Mouse (Mus musculus) embryonic facial prominence, embryonic 13.5 days (tissue): ENCODE measurements around the gene Ccdc87. TPM values are rescaled to one million over a fixed set of nuclear protein-coding genes. Genes with fewer than 3 reads are reported as not detected.
"Not testable (repeated sequence)": the region's sequence is repeated elsewhere in the genome, so short reads cannot be mapped to it uniquely, and the experiment has no call there.

Experiments
- ATAC-seq: fragments of 200-750 bp; cut with Nextera tagmentation; 2 replicates; pipeline ENCODE4 v1.8.0; 2017; ENCODE audit warnings: low read depth; ENCODE audit not compliant: insufficient number of reproducible peaks, insufficient read depth, low FRiP score, low TSS enrichment
- H3K27ac ChIP-seq: fragments of 300-500 bp; sonication (generic); 2 replicates; pipeline ENCODE4 v1.5.1; 2015; ENCODE audit warnings: moderate library complexity, mild to moderate bottlenecking, inconsistent platforms
- H3K27me3 ChIP-seq: fragments of 300-500 bp; sonication (generic); 2 replicates; pipeline ENCODE4 v1.6.1; 2015; ENCODE audit warnings: mild to moderate bottlenecking, inconsistent platforms
- H3K36me3 ChIP-seq: fragments of 300-500 bp; sonication (generic); 2 replicates; pipeline ENCODE4 v1.6.1; 2015; ENCODE audit warnings: mild to moderate bottlenecking, inconsistent platforms
- H3K4me1 ChIP-seq: fragments of 300-500 bp; sonication (generic); 2 replicates; pipeline ENCODE4 v1.6.1; 2015; ENCODE audit warnings: inconsistent platforms
- H3K4me2 ChIP-seq: fragments of 300-500 bp; sonication (generic); 2 replicates; pipeline ENCODE4 v1.6.1; 2015; ENCODE audit warnings: moderate library complexity, mild to moderate bottlenecking, inconsistent platforms
- H3K4me3 ChIP-seq: fragments of 300-500 bp; sonication (generic); 2 replicates; pipeline ENCODE4 v1.5.1; 2015; ENCODE audit warnings: mild to moderate bottlenecking, inconsistent platforms
- H3K9ac ChIP-seq: fragments of 300-500 bp; sonication (generic); 2 replicates; pipeline ENCODE4 v1.6.1; 2015; ENCODE audit warnings: mild to moderate bottlenecking, inconsistent platforms
- H3K9me3 ChIP-seq: fragments of 300-500 bp; sonication (generic); 2 replicates; pipeline ENCODE4 v1.6.1; 2016; ENCODE audit warnings: inconsistent platforms
- WGBS: fragments of 180-500 bp; shearing (Covaris S2); methylation state at CpG from one replicate; pipeline ENCODE4 v1.1.7; 2015; ENCODE audit warnings: mixed read lengths; 5-methylcytosine and 5-hydroxymethylcytosine counted together
- polyA plus RNA-seq: library from polyadenylated mRNA; unstranded; fragments of >200 nt; fragmentation: Nextera tagmentation; extraction: Ambion mirVana; gene quantifications from 2 replicates; pipeline ENCODE4 v1.2.1, GENCODE M21; 2015

The Ccdc87 gene
- polyA plus RNA-seq, 1 experiment from 2014 or later: 0.06 TPM

GRCm38 (mm10) chr19:4811909-4812242 lies 27.3 kb upstream of the Ccdc87 start:
- no peaks in the 10 kb centered on the region; the same call in 1 of the 2 replicates for H3K9me3 ChIP-seq
- WGBS: 5% methylated on average over 12 of the region's 12 CpGs
- H3K36me3 ChIP-seq: 0 out of 2 replicates have a peak, but pooled peaks cover 4% of the 10 kb centered on the region
- H3K27me3 ChIP-seq: no peaks in the 10 kb centered on the region
- H3K4me2 ChIP-seq: peak overlapping the region; percentile 56
- peak overlapping the region; percentile 84 for H3K4me3 ChIP-seq
- ATAC-seq: peak; percentile 38
- peak overlapping the region; percentile 96 for H3K27ac ChIP-seq
- H3K9ac ChIP-seq: peak overlapping the region; percentile 91
- H3K4me1 ChIP-seq: peaks cover 26% of the 10 kb centered on the region

DNA sequence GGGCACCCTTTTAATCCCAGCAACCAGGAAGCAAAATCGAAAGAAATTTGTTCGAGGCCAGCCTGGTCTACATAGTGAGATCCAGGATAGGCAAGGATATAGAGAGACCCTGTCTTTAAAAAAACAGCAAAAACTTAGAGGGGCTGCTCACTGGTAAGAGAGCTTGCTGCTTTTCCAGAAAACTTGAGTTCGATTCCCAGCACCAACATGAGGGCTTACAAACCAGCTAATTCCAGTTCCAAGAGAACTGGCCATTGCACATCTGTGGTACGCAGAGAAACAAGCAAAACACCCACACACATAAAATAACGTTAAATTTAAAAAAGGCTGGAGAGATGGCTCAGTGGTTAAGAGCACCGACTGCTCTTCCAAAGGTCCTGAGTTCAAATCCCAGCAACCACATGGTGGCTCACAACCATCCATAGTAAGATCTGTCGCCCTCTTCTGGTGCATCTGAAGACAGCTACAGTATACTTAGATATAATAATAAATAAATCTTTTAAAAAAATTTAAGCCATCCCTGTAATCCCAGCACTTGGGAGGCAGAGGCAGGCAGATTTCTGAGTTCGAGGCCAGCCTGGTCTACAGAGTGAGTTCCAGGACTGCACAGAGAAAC lies 26.7 kb upstream of the Ccdc87 start:
- Histone ChIP-seq H3K27ac (peak overlapping the region; percentile 96), H3K9ac (peak overlapping the region; percentile 91), H3K4me1 (peaks cover 26% of the 10 kb centered on the region), H3K4me2 (peak overlapping the region; percentile 56), H3K4me3 (peak overlapping the region; percentile 84)
- 76% methylated on average over 8 of the region's 8 CpGs for whole genome bisulfite sequencing
- H3K9me3 ChIP-seq, H3K27me3 ChIP-seq, ATAC-seq, H3K36me3 ChIP-seq: not testable (repeated sequence)

GRCm38 (mm10) chr19:4813015-4813414 lies 26.2 kb upstream of the Ccdc87 start:
- no peaks in the 10 kb centered on the region for H3K27me3 ChIP-seq
- ATAC-seq: no peak
- no peak overlapping the region for H3K27ac ChIP-seq
- WGBS: 80% methylated on average over 6 of the region's 6 CpGs
- H3K4me1 ChIP-seq: peaks cover 20% of the 10 kb centered on the region
- H3K4me2 ChIP-seq: no peak overlapping the region
- no peaks in the 10 kb centered on the region for H3K36me3 ChIP-seq
- no peaks in the 10 kb centered on the region; the same call in 1 of the 2 replicates for H3K9me3 ChIP-seq
- no peak overlapping the region for H3K9ac ChIP-seq
- H3K4me3 ChIP-seq: no peak overlapping the region

- 0 out of 2 replicates have a peak, but pooled peaks cover 2% of the 10 kb centered on the region for H3K4me1 ChIP-seq
- whole genome bisulfite sequencing: 63% methylated on average over 1 of the region's 1 CpGs
These were observed 21.9 kb upstream of the Ccdc87 start for GRCm38 (mm10) chr19:4817182-4817835.

DNA sequence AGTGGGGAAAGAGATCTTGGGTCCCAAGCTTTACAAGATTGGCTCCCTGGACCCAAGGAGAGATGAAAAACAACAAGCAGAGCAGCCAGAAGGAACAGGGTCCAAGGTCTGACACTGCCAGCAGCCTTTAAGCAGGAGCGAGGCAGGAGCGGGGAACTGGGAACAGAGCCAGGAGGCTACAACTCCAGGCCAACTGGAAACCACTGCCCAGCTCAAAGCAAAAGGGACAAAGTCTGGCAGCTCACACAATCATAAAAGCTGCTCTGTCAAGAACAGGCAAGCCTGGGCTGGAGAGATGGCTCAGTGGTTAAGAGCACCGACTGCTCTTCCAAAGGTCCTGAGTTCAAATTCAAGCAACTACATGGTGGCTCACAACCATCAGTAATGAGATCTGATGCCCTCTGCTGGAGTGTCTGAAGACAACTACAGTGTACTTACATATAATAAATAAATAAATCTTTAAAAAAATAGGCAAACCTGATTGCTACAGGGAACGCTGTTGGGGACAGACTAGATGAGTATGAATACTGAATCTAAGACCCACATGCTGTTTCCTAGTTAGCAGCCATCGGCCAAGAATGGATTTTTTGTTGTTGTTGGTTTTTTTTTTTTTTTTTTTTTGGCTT lies 18.4 kb upstream of the Ccdc87 start:
- H3K36me3 ChIP-seq: peaks cover 19% of the 10 kb centered on the region
- 84% methylated on average over 5 of the region's 5 CpGs for WGBS
- H3K27me3 ChIP-seq: no peaks in the 10 kb centered on the region
- no peaks in the 10 kb centered on the region for H3K4me1 ChIP-seq
- H3K4me2 ChIP-seq: no peak overlapping the region
- H3K9ac ChIP-seq: no peak overlapping the region
- H3K27ac ChIP-seq: no peak overlapping the region
- H3K9me3 ChIP-seq: no peaks in the 10 kb centered on the region; the same call in 1 of the 2 replicates
- no peak for ATAC-seq
- H3K4me3 ChIP-seq: no peak overlapping the region

More at GRCm38 (mm10) chr19:4817182-4817835, 21.9 kb upstream of the Ccdc87 start:
- Histone ChIP-seq H3K4me2 (no peak overlapping the region), H3K27ac (no peak overlapping the region), H3K27me3 (no peaks in the 10 kb centered on the region), H3K9me3 (no peaks in the 10 kb centered on the region; the same call in 1 of the 2 replicates), H3K4me3 (no peak overlapping the region), H3K9ac (no peak overlapping the region), H3K36me3 (no peaks in the 10 kb centered on the region)
- ATAC-seq: no peak

DNA sequence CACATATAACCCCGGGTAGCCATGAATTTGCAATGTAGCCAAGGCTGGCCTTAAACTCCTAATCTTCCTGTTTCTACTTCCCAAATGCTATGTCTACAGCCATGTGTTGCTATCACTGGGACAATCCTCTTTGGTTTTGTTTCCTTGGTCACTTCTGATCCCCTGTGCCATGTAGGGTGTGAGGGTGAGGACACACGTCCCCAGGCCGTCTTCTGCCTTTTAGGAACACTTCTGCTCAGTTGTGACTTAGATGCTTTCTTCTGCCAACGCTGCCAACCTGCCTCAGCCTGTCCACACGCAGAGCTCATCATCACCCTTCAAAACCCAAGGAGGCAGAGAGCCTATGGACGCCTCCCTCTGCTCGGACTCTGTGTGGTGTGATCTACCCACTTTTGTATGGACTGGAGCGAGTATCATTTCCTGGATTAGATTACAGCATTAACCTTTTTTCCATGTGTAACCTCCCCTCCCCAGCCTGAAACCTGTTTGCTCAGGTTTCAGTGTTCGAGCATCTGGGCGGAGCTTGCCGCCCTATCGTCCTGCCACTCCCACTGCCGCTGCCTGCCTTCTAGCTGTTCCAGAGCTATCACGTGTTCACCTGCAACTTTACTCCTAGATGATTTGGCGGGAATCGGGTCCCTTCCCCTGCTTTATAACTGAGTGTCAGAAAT lies 10.6 kb upstream of the Ccdc87 start:
- H3K4me3 ChIP-seq: no peak overlapping the region
- 0 out of 2 replicates have a peak, but pooled peaks cover 5% of the 10 kb centered on the region for H3K4me1 ChIP-seq
- H3K4me2 ChIP-seq: no peak overlapping the region; the same call in 1 of the 2 replicates
- no peaks in the 10 kb centered on the region for H3K27me3 ChIP-seq
- H3K27ac ChIP-seq: no peak overlapping the region; the same call in 1 of the 2 replicates
- 52% methylated on average over 16 of the region's 16 CpGs for WGBS
- H3K9me3 ChIP-seq: no peaks in the 10 kb centered on the region
- H3K9ac ChIP-seq: no peak overlapping the region
- ATAC-seq: no peak
- H3K36me3 ChIP-seq: peaks cover 63% of the 10 kb centered on the region

- Histone ChIP-seq H3K9ac (no peak overlapping the region), H3K27me3 (no peaks in the 10 kb centered on the region), H3K4me1 (0 out of 2 replicates have a peak, but pooled peaks cover 5% of the 10 kb centered on the region), H3K27ac (no peak overlapping the region), H3K4me3 (no peak overlapping the region), H3K36me3 (peaks cover 61% of the 10 kb centered on the region), H3K4me2 (no peak overlapping the region), H3K9me3 (no peaks in the 10 kb centered on the region)
- no peak for ATAC-seq
- WGBS: 53% methylated on average over 7 of the region's 7 CpGs
These were observed 10.0 kb upstream of the Ccdc87 start for GRCm38 (mm10) chr19:4829156-4829555.

DNA sequence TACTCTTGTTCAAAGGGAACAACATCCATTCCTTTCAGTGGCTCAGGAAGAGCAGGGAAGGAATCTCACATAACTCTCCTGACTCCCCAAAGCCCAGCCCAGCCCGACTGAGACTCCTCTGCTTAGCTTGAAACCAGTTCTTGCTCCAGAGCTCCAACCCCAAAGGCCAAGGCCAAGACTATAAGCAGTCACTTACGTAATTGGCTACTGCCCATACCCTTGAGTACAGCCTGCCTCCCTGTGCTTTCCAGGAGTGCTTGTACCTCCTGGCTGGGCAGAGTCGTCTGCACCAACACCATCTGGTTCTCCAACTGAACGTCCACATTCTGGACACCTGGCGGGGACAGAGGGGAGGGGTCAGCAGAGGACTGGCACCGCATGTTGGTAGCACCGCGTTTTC lies 5.2 kb upstream of the Ccdc87 start:
- Histone ChIP-seq H3K27me3 (no peaks in the 10 kb centered on the region), H3K4me3 (no peak overlapping the region), H3K9me3 (no peaks in the 10 kb centered on the region), H3K9ac (no peak overlapping the region), H3K36me3 (peaks cover 35% of the 10 kb centered on the region), H3K4me1 (peaks cover 15% of the 10 kb centered on the region), H3K4me2 (no peak overlapping the region), H3K27ac (no peak overlapping the region)
- no peak for ATAC-seq
- whole genome bisulfite sequencing: 87% methylated on average over 8 of the region's 8 CpGs

- Histone ChIP-seq H3K36me3 (peaks cover 19% of the 10 kb centered on the region), H3K9ac (no peak overlapping the region), H3K4me1 (peaks cover 17% of the 10 kb centered on the region), H3K4me2 (no peak overlapping the region), H3K4me3 (no peak overlapping the region), H3K27me3 (peaks cover 18% of the 10 kb centered on the region), H3K27ac (no peak overlapping the region), H3K9me3 (no peaks in the 10 kb centered on the region)
- WGBS: 71% methylated on average over 2 of the region's 2 CpGs
- no peak for ATAC-seq
These were observed 3.1 kb upstream of the Ccdc87 start for GRCm38 (mm10) chr19:4836096-4836495.

DNA sequence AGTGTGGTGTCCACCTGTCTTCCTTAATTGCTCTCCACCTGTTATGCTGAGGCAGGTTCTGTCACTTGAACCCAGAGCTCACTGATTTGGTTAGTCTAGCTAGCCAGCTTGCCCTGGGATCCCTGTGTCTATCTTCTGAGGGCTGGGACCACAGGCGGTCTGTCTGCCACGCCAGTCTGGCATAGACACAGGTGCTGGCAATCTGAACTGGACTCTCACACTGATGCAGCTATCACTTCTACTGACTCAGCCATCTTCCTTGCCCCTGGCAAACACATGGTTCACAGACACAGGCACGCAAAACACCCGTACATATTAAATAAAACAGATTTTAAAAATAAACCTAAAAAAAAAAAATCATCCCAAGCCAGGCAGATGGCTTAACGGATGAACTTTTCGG lies 2.1 kb upstream of the Ccdc87 start:
- Histone ChIP-seq H3K27ac (no peak overlapping the region), H3K36me3 (peaks cover 14% of the 10 kb centered on the region), H3K4me3 (no peak overlapping the region), H3K9ac (no peak overlapping the region), H3K27me3 (peaks cover 27% of the 10 kb centered on the region), H3K9me3 (no peaks in the 10 kb centered on the region), H3K4me1 (peaks cover 17% of the 10 kb centered on the region), H3K4me2 (no peak overlapping the region)
- ATAC-seq: no peak
- WGBS: 90% methylated on average over 6 of the region's 6 CpGs

DNA sequence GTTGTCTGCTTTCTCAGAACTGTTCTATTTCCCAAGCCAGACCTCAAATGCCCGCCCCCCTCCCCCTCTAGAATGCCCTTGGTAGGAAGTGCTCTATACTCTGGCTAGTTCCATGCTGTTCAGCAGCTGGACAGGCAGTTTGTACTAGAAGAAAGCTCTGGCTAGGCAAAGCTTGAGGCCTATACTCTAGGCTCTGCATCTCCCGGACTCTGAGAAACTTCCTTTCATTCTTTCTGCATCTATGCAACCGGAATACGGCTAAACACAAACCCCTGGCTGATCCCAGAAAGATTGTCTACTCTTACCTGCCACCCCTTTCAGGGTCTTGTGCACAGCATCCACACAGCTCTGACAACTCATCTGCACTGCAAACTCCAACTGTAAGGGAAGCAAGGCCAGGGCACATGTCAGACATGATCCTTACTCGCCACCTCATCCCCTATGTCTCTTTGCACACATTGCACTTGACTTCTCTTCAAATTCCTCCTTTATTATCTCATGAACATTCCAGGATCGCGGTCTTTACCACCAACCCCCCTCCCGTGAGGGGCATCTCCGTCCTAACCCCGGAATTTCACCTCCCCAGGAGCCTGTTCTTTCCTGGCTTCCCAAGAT lies 533 bp upstream of the Ccdc87 start:
- Histone ChIP-seq H3K9ac (peak overlapping the region; percentile 87), H3K4me3 (peak overlapping the region; percentile 68), H3K4me2 (peak overlapping the region; percentile 94), H3K4me1 (peaks cover 17% of the 10 kb centered on the region), H3K27ac (0 out of 2 replicates have a peak overlapping the region, but pooled peaks have one; percentile 12), H3K36me3 (no peaks in the 10 kb centered on the region; the same call in 1 of the 2 replicates), H3K27me3 (peaks cover 35% of the 10 kb centered on the region), H3K9me3 (no peaks in the 10 kb centered on the region)
- WGBS: 30% methylated on average over 10 of the region's 10 CpGs
- ATAC-seq: no peak
